Comparison of ENCODE assay signal across 9 mouse cellular contexts in genomic region chr16:78931287-78932025, GRCm38 (mm10). TPM values are rescaled to one million over a fixed set of nuclear protein-coding genes. Genes with fewer than 3 reads are reported as not detected.
DNase-seq lines count a peak whose midpoint lies in the region; ATAC-seq lines count a peak whose summit lies in the region.
"Had no signal": no experiment of that assay in that cellular context is flagged by ENCODE, and none has a peak within 500 bp of the region (broad histone marks: within the 10 kb centered on the region; RNA-seq: fewer than 3 reads in every experiment).

No protein-coding gene starts in this region.

- WGBS in heart, embryonic 13.5 days = 11% methylated on average over 16 of the region's 16 CpGs
- WGBS in hindbrain, embryonic 13.5 days = 13% methylated on average over 16 of the region's 16 CpGs
- WGBS in midbrain, embryonic 14.5 days = 11% methylated on average over 16 of the region's 16 CpGs

- no peak for ATAC-seq in heart, embryonic 13.5 days (ENCODE audit: extremely low read depth, insufficient number of reproducible peaks, low FRiP score, low TSS enrichment)
- ATAC-seq in common myeloid progenitor, adult 5-6 weeks (replicated peaks; ENCODE audit: low read depth, poor library complexity, severe bottlenecking) = 0 out of 2 replicates have a peak, but pooled peaks have one; percentile 15
- ATAC-seq in hindbrain, embryonic 13.5 days (ENCODE audit: low FRiP score) = peak; percentile 47; the same call in 1 of the 2 replicates
- ATAC-seq in midbrain, embryonic 14.5 days (ENCODE audit: low FRiP score, low TSS enrichment) = peak; percentile 66

- peaks cover 15% of the 10 kb centered on the region for H3K4me1 ChIP-seq in heart, embryonic 13.5 days
- peaks cover 14% of the 10 kb centered on the region for H3K4me1 ChIP-seq in hindbrain, embryonic 13.5 days (replicated peaks)
- peaks cover 9% of the 10 kb centered on the region; the same call in 1 of the 2 replicates for H3K4me1 ChIP-seq in midbrain, embryonic 14.5 days (ENCODE audit: control insufficient read depth, insufficient read depth, low read length)

- peak overlapping the region; percentile 71 for H3K9ac ChIP-seq in heart, embryonic 13.5 days
- H3K9ac ChIP-seq in hindbrain, embryonic 13.5 days = peak overlapping the region; percentile 77
- peak overlapping the region; percentile 70 for H3K9ac ChIP-seq in midbrain, embryonic 14.5 days (replicated peaks; ENCODE audit: low read length)

- peaks cover 9% of the 10 kb centered on the region for H3K27me3 ChIP-seq in heart, embryonic 13.5 days (replicated peaks)
- no peaks in the 10 kb centered on the region for H3K27me3 ChIP-seq in hindbrain, embryonic 13.5 days
- no peaks in the 10 kb centered on the region for H3K27me3 ChIP-seq in midbrain, embryonic 14.5 days (ENCODE audit: control insufficient read depth, insufficient read depth, low read length)

- H3K4me3 ChIP-seq in heart, embryonic 13.5 days = peak overlapping the region; percentile 53
- peak overlapping the region; percentile 56 for H3K4me3 ChIP-seq in hindbrain, embryonic 13.5 days
- peak overlapping the region; percentile 51 for H3K4me3 ChIP-seq in midbrain, embryonic 14.5 days (replicated peaks; ENCODE audit: low read depth, low read length)

- DNase-seq in heart, adult 9 months (ENCODE audit: low spot score in 2 of 2) = no peak
- peak; percentile 14 for DNase-seq in midbrain, embryonic 14.5 days
- DNase-seq in right cerebral cortex, postnatal 4 days = no peak
- DNase-seq in spleen, postnatal 10 days (ENCODE audit: low spot score in 2 of 2) = no peak
- DNase-seq in urinary bladder, postnatal 4 days (ENCODE audit: low spot score in 2 of 2) = no peak

- H3K36me3 ChIP-seq in heart, embryonic 13.5 days = no peaks in the 10 kb centered on the region
- no peaks in the 10 kb centered on the region for H3K36me3 ChIP-seq in hindbrain, embryonic 13.5 days
- no peaks in the 10 kb centered on the region for H3K36me3 ChIP-seq in midbrain, embryonic 14.5 days (ENCODE audit: control insufficient read depth, insufficient read depth, low read length)

- H3K9me3 ChIP-seq in heart, embryonic 13.5 days = no peaks in the 10 kb centered on the region
- H3K9me3 ChIP-seq in hindbrain, embryonic 13.5 days = no peaks in the 10 kb centered on the region
- H3K9me3 ChIP-seq in midbrain, embryonic 14.5 days (ENCODE audit: control insufficient read depth, low read length) = no peaks in the 10 kb centered on the region

- no peak overlapping the region for H3K27ac ChIP-seq in heart, embryonic 13.5 days (replicated peaks)
- peak overlapping the region; percentile 52 for H3K27ac ChIP-seq in hindbrain, embryonic 13.5 days
- no peak overlapping the region for H3K27ac ChIP-seq in midbrain, embryonic 14.5 days (replicated peaks; ENCODE audit: low read depth, low read length)

- peak overlapping the region; percentile 96 for H3K4me2 ChIP-seq in heart, embryonic 13.5 days
- H3K4me2 ChIP-seq in hindbrain, embryonic 13.5 days = peak overlapping the region; percentile 97
- H3K4me2 ChIP-seq in midbrain, embryonic 14.5 days (ENCODE audit: low read length) = peak overlapping the region; percentile 99

RNA-seq across cellular contexts. Expression of gene Chodl, which starts 0.7 kb away (rescaled TPM):
- 0.72 and 0.75 TPM in 2 replicates for polyA plus RNA-seq in heart, embryonic 13.5 days (2015; fragmentation: Nextera tagmentation; extraction: Ambion mirVana)
- total RNA-seq in common myeloid progenitor, adult 5-6 weeks (2017) = not detected in 2 replicates
- 15.8 and 16.8 TPM in 2 replicates for polyA plus RNA-seq in hindbrain, embryonic 13.5 days (2015; fragmentation: Nextera tagmentation; extraction: Ambion mirVana)
- 5.8 and 6.3 TPM in 2 replicates for polyA plus RNA-seq in midbrain, embryonic 14.5 days (2014; fragmentation: Nextera tagmentation; extraction: Ambion mirVana)
- total RNA-seq: hematopoietic stem cell, adult 5-6 weeks had no signal
